Mouse (Mus musculus) retina, postnatal 1 day (tissue): Measurements from ENCODE around the gene Rnf133.

Source experiments
- DNase-seq: peaks from one replicate; pipeline ENCODE4 v3.0.0-alpha.2; 2012

Rnf133 gene

GRCm38 (mm10) chr6:23650205-23650604 lies at the start of gene Rnf133:
Rnf133 (minus strand) TSS chr6:23650305.
- DNase-seq = no peak

- no peak for DNase-seq
Measured at GRCm38 (mm10) chr6:23678172-23678571, 28.1 kb upstream of the Rnf133 start.

GRCm38 (mm10) chr6:23655036-23655435 lies 4.9 kb upstream of the Rnf133 start, which contains the start of gene Rnf148:
Rnf148 (minus strand) TSS chr6:23655136.
- DNase-seq = no peak

GRCm38 (mm10) chr6:23648732-23649131 lies 1.4 kb downstream of the Rnf133 start:
- DNase-seq = no peak

GRCm38 (mm10) chr6:23647627-23648247 lies 2.4 kb downstream of the Rnf133 start:
- DNase-seq = no peak

GRCm38 (mm10) chr6:23637081-23637480 lies 13.0 kb downstream of the Rnf133 start:
- no peak for DNase-seq

GRCm38 (mm10) chr6:23635208-23635607 lies 14.9 kb downstream of the Rnf133 start:
- no peak for DNase-seq

- DNase-seq = no peak
Measured at GRCm38 (mm10) chr6:23634016-23634415, 16.1 kb downstream of the Rnf133 start.

GRCm38 (mm10) chr6:23630465-23630864 lies 19.6 kb downstream of the Rnf133 start:
- no peak for DNase-seq
